Mouse (Mus musculus): ENCODE results near the gene Actr5.

- no peak for TF ChIP-seq POLR2A (IDR thresholded peaks at IDR 0.05; ENCODE audit: borderline replicate concordance, extremely low read depth, insufficient read depth, insufficient read length, poor library complexity, severe bottlenecking)
- no peak for TF ChIP-seq CTCF (IDR thresholded peaks at IDR 0.05; ENCODE audit: borderline replicate concordance, extremely low read depth, insufficient read depth, insufficient read length)
Observed at GRCm38 (mm10) chr2:158591286-158591685, 33.4 kb upstream of the Actr5 start.
